Mouse (Mus musculus): ENCODE measurements around the gene Rab30.

The Rab30 gene

GRCm38 (mm10) chr7:92842254-92842653 is 100.9 kb downstream of the Rab30 start:
- no peak for DNase-seq (ENCODE audit: low read depth, low spot score)

GRCm38 (mm10) chr7:92848246-92848645 is 106.8 kb downstream of the Rab30 start:
- no peak for DNase-seq (ENCODE audit: low read depth, low spot score)

GRCm38 (mm10) chr7:92866526-92866925 is 125.1 kb downstream of the Rab30 start:
- peak; percentile 83 for DNase-seq (ENCODE audit: low read depth, low spot score)

- peak; percentile 52 for DNase-seq (ENCODE audit: low read depth, low spot score)
Observed at GRCm38 (mm10) chr7:92870161-92870560, 128.8 kb downstream of the Rab30 start.

GRCm38 (mm10) chr7:92871596-92871995 is 130.2 kb downstream of the Rab30 start:
- DNase-seq (ENCODE audit: low read depth, low spot score) = no peak

GRCm38 (mm10) chr7:92874116-92874675 is 132.8 kb downstream of the Rab30 start, which contains the start of the genes Ddias and Prcp:
TSS of gene Ddias (minus strand) at chr7:92874247.
TSS of gene Prcp (plus strand) at chr7:92874470.
- peak; percentile 88 for DNase-seq (ENCODE audit: low read depth, low spot score)

- DNase-seq (ENCODE audit: low read depth, low spot score) = peak; percentile 96
Observed at GRCm38 (mm10) chr7:92874761-92875408, 133.5 kb downstream of the Rab30 start.

- peak; percentile 80 for DNase-seq (ENCODE audit: low read depth, low spot score)
Observed at GRCm38 (mm10) chr7:92876066-92876465, 134.7 kb downstream of the Rab30 start.

GRCm38 (mm10) chr7:92876538-92876937 is 135.1 kb downstream of the Rab30 start:
- DNase-seq (ENCODE audit: low read depth, low spot score) = peak; percentile 49

GRCm38 (mm10) chr7:92878575-92879285 is 137.3 kb downstream of the Rab30 start:
- DNase-seq (ENCODE audit: low read depth, low spot score) = no peak

- no peak for DNase-seq (ENCODE audit: low read depth, low spot score)
Observed at GRCm38 (mm10) chr7:92883850-92884716, 142.7 kb downstream of the Rab30 start.

GRCm38 (mm10) chr7:92884998-92885660 is 143.7 kb downstream of the Rab30 start:
- no peak for DNase-seq (ENCODE audit: low read depth, low spot score)

GRCm38 (mm10) chr7:92886801-92887200 is 145.4 kb downstream of the Rab30 start:
- no peak for DNase-seq (ENCODE audit: low read depth, low spot score)

GRCm38 (mm10) chr7:92887230-92887629 is 145.8 kb downstream of the Rab30 start:
- DNase-seq (ENCODE audit: low read depth, low spot score) = no peak

GRCm38 (mm10) chr7:92890211-92890610 is 148.8 kb downstream of the Rab30 start:
- DNase-seq (ENCODE audit: low read depth, low spot score) = no peak

GRCm38 (mm10) chr7:92890618-92891230 is 149.3 kb downstream of the Rab30 start:
- no peak for DNase-seq (ENCODE audit: low read depth, low spot score)

- peak; percentile 43 for DNase-seq (ENCODE audit: low read depth, low spot score)
Observed at GRCm38 (mm10) chr7:92893478-92893877, 152.1 kb downstream of the Rab30 start.

Data from 3T3-L1 (cell line).